Mouse (Mus musculus) embryonic fibroblast, embryonic 13.5 days (primary cell): ENCODE results near the gene Nxpe5. TPM values are rescaled to one million over a fixed set of nuclear protein-coding genes. Genes with fewer than 3 reads are reported as not detected.
"Not testable (repeated sequence)": the region's sequence is repeated elsewhere in the genome, so short reads cannot be mapped to it uniquely, and the experiment has no call there.

ENCODE experiments used
- H3K27ac ChIP-seq: 2 replicates; pipeline ENCODE4 v1.5.1; 2012; ENCODE audit warnings: low read length, control low read depth, inconsistent platforms; ENCODE audit not compliant: insufficient read depth
- H3K4me1 ChIP-seq: 2 replicates; pipeline ENCODE4 v1.6.1; 2011; ENCODE audit warnings: low read length; ENCODE audit not compliant: control insufficient read depth, insufficient read depth
- H3K4me3 ChIP-seq: 2 replicates; pipeline ENCODE4 v1.5.1; 2011; ENCODE audit warnings: mild to moderate bottlenecking, control low read depth, low read length; ENCODE audit not compliant: insufficient read depth
- CTCF ChIP-seq: IDR thresholded peaks from 2 replicates; pipeline ENCODE4 v1.5.1; 2011; ENCODE audit warnings: mild to moderate bottlenecking, control low read depth, low read length, moderate library complexity, borderline replicate concordance; ENCODE audit not compliant: insufficient read depth
- POLR2A ChIP-seq: IDR thresholded peaks from 2 replicates; pipeline ENCODE4 v1.6.1; 2011; ENCODE audit warnings: low read depth, mild to moderate bottlenecking, control low read depth, low read length, moderate library complexity
- polyA plus RNA-seq: library from polyadenylated mRNA; stranded (reverse); fragments of >200 nt; gene quantifications from 2 replicates; pipeline ENCODE4 v1.2.4, GENCODE M21; 2011; ENCODE audit warnings: low read depth; ENCODE audit not compliant: missing spikeins, insufficient read length

Nxpe5 gene
- polyA plus RNA-seq, 1 experiment, result 0.32 TPM

GRCm38 (mm10) chr5:138207873-138208272 lies 17.8 kb upstream of the Nxpe5 start:
- TF ChIP-seq POLR2A, result no peak
- TF ChIP-seq CTCF, result no peak
- Histone ChIP-seq H3K27ac (no peak overlapping the region), H3K4me1 (no peaks in the 10 kb centered on the region), H3K4me3 (no peak overlapping the region)

DNA sequence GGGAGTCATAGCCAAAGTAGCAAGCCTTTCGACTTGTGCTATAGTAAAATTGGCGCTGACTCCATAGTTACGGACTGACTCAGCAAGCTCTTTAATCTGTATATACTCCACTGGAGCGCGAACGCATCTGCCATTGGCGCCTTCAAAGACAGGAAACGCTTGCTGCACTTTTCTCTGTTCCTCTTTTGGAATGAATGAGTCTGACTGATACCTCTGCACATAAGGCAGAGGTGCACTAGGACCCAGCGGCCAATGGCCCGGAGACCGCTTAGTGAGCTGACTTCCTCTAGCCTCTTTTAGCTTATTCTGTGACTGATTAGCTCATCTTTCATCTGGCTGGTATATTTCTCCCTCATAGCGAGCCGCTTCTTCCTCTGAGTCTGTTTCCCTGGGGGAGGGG lies 9.1 kb upstream of the Nxpe5 start:
- not testable (repeated sequence) for H3K4me3 ChIP-seq, H3K27ac ChIP-seq, H3K4me1 ChIP-seq

- Histone ChIP-seq H3K27ac (no peak overlapping the region), H3K4me1 (no peaks in the 10 kb centered on the region), H3K4me3 (no peak overlapping the region)
- TF ChIP-seq CTCF (no peak), POLR2A (no peak)
Observed at GRCm38 (mm10) chr5:138219864-138220263, 5.8 kb upstream of the Nxpe5 start.

DNA sequence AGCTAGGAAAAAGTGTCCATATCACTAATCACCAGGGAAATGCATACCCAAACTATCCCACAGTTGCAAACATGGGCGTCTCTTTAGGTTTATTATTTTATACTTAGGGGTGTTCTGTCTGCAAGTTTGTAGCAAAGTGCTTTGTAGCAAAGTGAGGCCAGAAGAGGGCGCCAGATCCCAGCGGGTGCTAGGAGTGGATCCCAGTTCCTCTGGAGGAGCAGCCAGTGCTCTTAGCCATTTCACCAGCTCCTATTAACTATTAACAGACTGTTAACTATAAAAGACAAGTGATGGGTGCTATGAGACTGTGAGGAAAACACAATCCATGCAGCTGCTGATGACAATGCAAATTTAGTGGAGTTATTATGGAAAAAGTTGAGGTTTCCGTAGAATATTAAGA lies 3.6 kb upstream of the Nxpe5 start:
- TF ChIP-seq CTCF (peak; percentile 63; the same call in 1 of the 2 replicates), POLR2A (no peak)
- Histone ChIP-seq H3K4me1 (no peaks in the 10 kb centered on the region), H3K4me3 (no peak overlapping the region), H3K27ac (no peak overlapping the region)

GRCm38 (mm10) chr5:138223287-138223686 lies 2.4 kb upstream of the Nxpe5 start:
- Histone ChIP-seq H3K4me3 (no peak overlapping the region), H3K4me1 (no peaks in the 10 kb centered on the region), H3K27ac (no peak overlapping the region)
- TF ChIP-seq POLR2A (no peak), CTCF (no peak)

- Histone ChIP-seq H3K4me3 (no peak overlapping the region), H3K4me1 (no peaks in the 10 kb centered on the region), H3K27ac (no peak overlapping the region)
- TF ChIP-seq CTCF, result no peak
- TF ChIP-seq POLR2A, result no peak
Observed at GRCm38 (mm10) chr5:138226491-138226890, 793 bp downstream of the Nxpe5 start.

DNA sequence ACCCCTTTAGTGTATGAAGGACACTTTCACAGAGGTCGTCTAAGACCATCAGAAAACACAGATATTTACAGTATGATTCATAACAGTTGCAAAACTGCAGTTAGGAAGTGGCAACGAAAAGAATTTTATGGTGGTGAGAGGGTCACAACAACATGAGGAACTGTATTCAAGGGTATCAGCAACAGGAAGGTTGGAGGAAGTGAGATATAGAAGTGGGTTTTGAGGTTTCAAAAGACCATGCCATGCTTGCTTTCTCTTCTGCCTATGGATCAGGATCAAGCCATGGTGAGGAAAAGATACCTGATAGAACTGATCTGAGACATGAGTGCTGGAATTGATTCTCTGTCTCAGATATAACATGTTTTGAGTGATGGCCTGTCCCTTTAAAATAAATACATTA lies 1.7 kb downstream of the Nxpe5 start:
- Histone ChIP-seq H3K4me1 (no peaks in the 10 kb centered on the region), H3K4me3 (no peak overlapping the region), H3K27ac (no peak overlapping the region)
- TF ChIP-seq POLR2A (no peak), CTCF (no peak)

DNA sequence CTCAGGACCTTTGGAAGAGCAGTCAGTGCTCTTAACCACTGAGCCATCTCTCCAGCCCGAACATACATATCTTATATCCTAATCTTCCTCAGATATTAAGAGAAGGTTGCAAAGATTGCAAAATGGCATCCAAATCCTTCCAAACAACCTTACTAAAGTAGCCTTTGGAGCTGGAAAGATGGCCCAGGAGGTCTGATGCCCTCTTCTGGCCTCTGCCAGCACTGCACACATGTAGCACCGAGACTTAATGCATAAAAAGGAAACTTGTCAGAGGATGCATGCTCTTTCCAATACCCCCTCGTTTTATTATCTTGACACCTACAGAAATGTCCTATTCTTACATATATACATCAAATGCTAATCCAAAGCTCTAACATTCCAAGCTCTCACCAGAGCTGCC lies 2.3 kb downstream of the Nxpe5 start:
- H3K4me3 ChIP-seq, result no peak overlapping the region
- H3K4me1 ChIP-seq, result no peaks in the 10 kb centered on the region
- peak; percentile 22; the same call in 1 of the 2 replicates for TF ChIP-seq CTCF
- no peak for TF ChIP-seq POLR2A
- H3K27ac ChIP-seq, result no peak overlapping the region

- Histone ChIP-seq H3K4me1 (no peaks in the 10 kb centered on the region), H3K4me3 (no peak overlapping the region), H3K27ac (no peak overlapping the region)
- TF ChIP-seq POLR2A (no peak), CTCF (no peak)
Observed at GRCm38 (mm10) chr5:138229511-138229910, 3.8 kb downstream of the Nxpe5 start.

GRCm38 (mm10) chr5:138233778-138234177 lies 8.1 kb downstream of the Nxpe5 start:
- Histone ChIP-seq H3K4me1 (no peaks in the 10 kb centered on the region), H3K4me3 (no peak overlapping the region), H3K27ac (no peak overlapping the region)
- TF ChIP-seq CTCF (no peak), POLR2A (no peak)

DNA sequence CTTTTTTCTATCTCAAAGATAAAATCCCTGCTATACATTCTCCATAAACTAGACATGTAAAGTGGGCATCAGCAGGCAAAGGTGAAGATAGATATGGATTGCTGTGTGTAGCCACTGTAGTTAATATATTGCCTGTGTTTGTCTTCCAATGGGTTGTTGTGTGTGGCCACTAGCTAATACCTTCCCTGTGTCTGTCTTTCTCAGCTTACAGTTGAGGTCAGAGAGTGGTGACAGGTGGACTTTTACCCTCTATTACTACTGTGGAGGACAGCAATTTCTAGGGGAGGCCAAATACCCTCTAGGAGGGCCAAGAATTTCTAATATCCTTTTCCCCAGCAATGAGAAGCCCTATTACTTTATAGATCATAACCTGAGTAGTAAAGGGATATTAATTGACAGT lies 8.5 kb downstream of the Nxpe5 start:
- Histone ChIP-seq H3K27ac (no peak overlapping the region), H3K4me3 (no peak overlapping the region), H3K4me1 (no peaks in the 10 kb centered on the region)
- TF ChIP-seq POLR2A (no peak), CTCF (no peak)
